Mouse (Mus musculus) left cerebral cortex, postnatal 10 days (tissue): ENCODE data around the gene AF067063. TPM values are rescaled to one million over a fixed set of nuclear protein-coding genes. Genes with fewer than 3 reads are reported as not detected.

ENCODE experiments used
- DNase-seq, 2 experiments: peaks; one replicate each; pipeline ENCODE4 v3.0.0; 2021 to 2022; ENCODE audit warnings: low spot score in 2 of 2, mixed read lengths in 1 of 2; ENCODE audit errors: extremely low spot score in 1 of 2
- intact Hi-C: fragments of 180-260 bp; cut with DNase I; formaldehyde crosslinking; loops from one replicate; pipeline ENCODE4 v1.15.1; 2025
- total RNA-seq, 2 experiments: library from RNA; stranded (reverse); gene quantifications; 2 replicates each; pipeline ENCODE4 v1.2.3; 2021

Gene AF067063
- total RNA-seq, 2 experiments from 2014 or later = not detected

- intact Hi-C loops = no loop called here
- DNase-seq = no peak
Observed at GRCm38 (mm10) chr13:119783581-119783980, 46.4 kb downstream of the AF067063 start.

Other genes starting within 250 kb of the AF067063 start
- 1 to 10 TPM; 1.9 to 2.1 TPM for gene Ccl28, start 206.4 kb downstream of the AF067063 start, total RNA-seq
- gene Hmgcs1, start 139.8 kb downstream of the AF067063 start, total RNA-seq = 100 to 1,000 TPM; 639 to 688 TPM
- 10 to 100 TPM; 15.2 to 16.3 TPM for gene Nim1k, start 74.3 kb downstream of the AF067063 start, total RNA-seq
- 10 to 100 TPM; 41.5 to 44.3 TPM for gene Zfp131, start 39.3 kb downstream of the AF067063 start, total RNA-seq
- not detected for gene D13Ertd608e, start 5.8 kb upstream of the AF067063 start, total RNA-seq
- gene Tcstv1, start 64.6 kb upstream of the AF067063 start, total RNA-seq = not detected
- gene Gm21761, start 99.1 kb upstream of the AF067063 start, total RNA-seq = not detected
- not detected for gene B020031M17Rik, start 120.6 kb upstream of the AF067063 start, total RNA-seq
- gene Gm36079, start 196.8 kb upstream of the AF067063 start, total RNA-seq = not detected
- not detected for gene Gm21188, start 222.0 kb upstream of the AF067063 start, total RNA-seq